Mouse (Mus musculus) intestine, postnatal 0 days (tissue): ENCODE data around the gene Ccl20. TPM values are rescaled to one million over a fixed set of nuclear protein-coding genes. Genes with fewer than 3 reads are reported as not detected.
A peak's percentile ranks its signal among the peaks of the same experiment; 100 is the strongest.

Experiments
- ATAC-seq: fragments of 200-750 bp; cut with Nextera tagmentation; 2 replicates; pipeline ENCODE4 v1.8.0; 2017; ENCODE audit warnings: mild to moderate bottlenecking, moderate TSS enrichment, moderate library complexity
- H3K27ac ChIP-seq: fragments of 300-500 bp; sonication (generic); 2 replicates; pipeline ENCODE4 v1.5.1; 2014; ENCODE audit warnings: mild to moderate bottlenecking, low read depth, low read length, moderate library complexity
- H3K27me3 ChIP-seq: fragments of 300-500 bp; sonication (generic); replicated peaks from 2 replicates; pipeline ENCODE4 v1.6.1; 2014; ENCODE audit warnings: low read length, mixed read lengths; ENCODE audit not compliant: control insufficient read depth, insufficient read depth
- H3K36me3 ChIP-seq: fragments of 300-500 bp; sonication (generic); 2 replicates; pipeline ENCODE4 v1.6.1; 2014; ENCODE audit warnings: mild to moderate bottlenecking, moderate library complexity; ENCODE audit not compliant: control insufficient read depth, insufficient read depth
- H3K4me1 ChIP-seq: fragments of 300-500 bp; sonication (generic); replicated peaks from 2 replicates; pipeline ENCODE4 v1.6.1; 2014; ENCODE audit warnings: antibody characterized with exemption, low read length, mixed read lengths; ENCODE audit not compliant: control insufficient read depth, insufficient read depth
- H3K4me2 ChIP-seq: fragments of 300-500 bp; sonication (generic); replicated peaks from 2 replicates; pipeline ENCODE4 v1.6.1; 2014; ENCODE audit warnings: low read depth, mild to moderate bottlenecking, moderate library complexity
- H3K4me3 ChIP-seq: fragments of 300-500 bp; sonication (generic); 2 replicates; pipeline ENCODE4 v1.5.1; 2014; ENCODE audit warnings: low read depth, low read length
- H3K9ac ChIP-seq: fragments of 300-500 bp; sonication (generic); 2 replicates; pipeline ENCODE4 v1.6.1; 2014; ENCODE audit warnings: mild to moderate bottlenecking, low read depth, low read length
- H3K9me3 ChIP-seq: fragments of 300-500 bp; sonication (generic); 2 replicates; pipeline ENCODE4 v1.6.1; 2016; ENCODE audit warnings: mixed run types; ENCODE audit not compliant: control insufficient read depth
- CTCF ChIP-seq: sonication (generic); IDR thresholded peaks from 2 replicates; pipeline ENCODE4 v1.5.1; 2016; ENCODE audit warnings: low read depth, mild to moderate bottlenecking, control low read depth, antibody characterized with exemption, moderate library complexity
- WGBS: fragments of 180-500 bp; shearing (Covaris S2); extraction: QIAGEN DNeasy Blood & Tissue Kit; methylation state at CpG from one replicate; pipeline ENCODE4 v1.1.7; 2014; 5-methylcytosine and 5-hydroxymethylcytosine counted together
- polyA plus RNA-seq: library from polyadenylated mRNA; unstranded; fragments of >200 nt; fragmentation: Nextera tagmentation; extraction: Ambion mirVana; gene quantifications from 2 replicates; pipeline ENCODE4 v1.2.1, GENCODE M21; 2015

Ccl20 gene
- polyA plus RNA-seq, 1 experiment from 2014 or later, result 28.1 TPM

- Histone ChIP-seq H3K4me3 (no peak overlapping the region), H3K36me3 (no peaks in the 10 kb centered on the region), H3K9ac (no peak overlapping the region), H3K4me2 (no peak overlapping the region), H3K27me3 (no peaks in the 10 kb centered on the region), H3K27ac (peak overlapping the region; percentile 77), H3K9me3 (no peaks in the 10 kb centered on the region), H3K4me1 (peaks cover 7% of the 10 kb centered on the region; the same call in 1 of the 2 replicates)
- TF ChIP-seq CTCF, result no peak
- peak; percentile 97 for ATAC-seq
- 37% methylated on average over 2 of the region's 2 CpGs for WGBS
Measured at GRCm38 (mm10) chr1:83146547-83146946, 30.0 kb downstream of the Ccl20 start.

GRCm38 (mm10) chr1:83150227-83150626 is 33.7 kb downstream of the Ccl20 start:
- Histone ChIP-seq H3K27me3 (no peaks in the 10 kb centered on the region), H3K4me1 (peaks cover 7% of the 10 kb centered on the region; the same call in 1 of the 2 replicates), H3K4me2 (no peak overlapping the region), H3K4me3 (no peak overlapping the region), H3K9ac (no peak overlapping the region), H3K27ac (no peak overlapping the region), H3K9me3 (no peaks in the 10 kb centered on the region), H3K36me3 (no peaks in the 10 kb centered on the region)
- peak; percentile 74 for TF ChIP-seq CTCF
- ATAC-seq, result no peak
- 68% methylated on average over 3 of the region's 3 CpGs for WGBS

- H3K4me3 ChIP-seq, result no peak overlapping the region
- no peak overlapping the region for H3K9ac ChIP-seq
- H3K27me3 ChIP-seq, result no peaks in the 10 kb centered on the region
- H3K4me2 ChIP-seq, result no peak overlapping the region
- no peak for TF ChIP-seq CTCF
- H3K9me3 ChIP-seq, result no peaks in the 10 kb centered on the region
- no peaks in the 10 kb centered on the region for H3K36me3 ChIP-seq
- 89% methylated on average over 3 of the region's 3 CpGs for WGBS
- no peak for ATAC-seq
- H3K27ac ChIP-seq, result no peak overlapping the region
- no peaks in the 10 kb centered on the region for H3K4me1 ChIP-seq
Measured at GRCm38 (mm10) chr1:83152961-83153360, 36.4 kb downstream of the Ccl20 start.

GRCm38 (mm10) chr1:83156876-83157275 is 40.3 kb downstream of the Ccl20 start:
- Histone ChIP-seq H3K4me2 (no peak overlapping the region), H3K4me3 (no peak overlapping the region), H3K27ac (no peak overlapping the region), H3K9ac (no peak overlapping the region), H3K27me3 (no peaks in the 10 kb centered on the region), H3K9me3 (no peaks in the 10 kb centered on the region), H3K4me1 (no peaks in the 10 kb centered on the region), H3K36me3 (no peaks in the 10 kb centered on the region)
- TF ChIP-seq CTCF, result no peak
- 67% methylated on average over 1 of the region's 1 CpGs for WGBS
- no peak for ATAC-seq

- Histone ChIP-seq H3K4me1 (no peaks in the 10 kb centered on the region), H3K9ac (0 out of 2 replicates have a peak within 1 kb of the TSS, but pooled peaks have one; percentile 53), H3K4me3 (peak within 1 kb of the TSS; percentile 69), H3K4me2 (peak within 1 kb of the TSS; percentile 91), H3K27me3 (no peaks in the 10 kb centered on the region), H3K9me3 (no peaks in the 10 kb centered on the region), H3K27ac (no peak within 1 kb of the TSS), H3K36me3 (no peaks in the 10 kb centered on the region)
- TF ChIP-seq CTCF, result no peak
- ATAC-seq, result peak; percentile 64; the same call in 1 of the 2 replicates
- under 1% methylated on average over 16 of the region's 16 CpGs for WGBS
Measured at GRCm38 (mm10) chr1:83159603-83160002, 43.0 kb downstream of the Ccl20 start, which contains the start of gene Daw1. Gene Daw1, plus strand, starts transcription at chr1:83159752.

GRCm38 (mm10) chr1:83161658-83162057 is 45.1 kb downstream of the Ccl20 start:
- no peak for ATAC-seq
- H3K27me3 ChIP-seq, result no peaks in the 10 kb centered on the region
- no peaks in the 10 kb centered on the region for H3K4me1 ChIP-seq
- no peaks in the 10 kb centered on the region for H3K36me3 ChIP-seq
- WGBS, result 74% methylated on average over 3 of the region's 3 CpGs
- H3K4me2 ChIP-seq, result no peak overlapping the region
- H3K4me3 ChIP-seq, result no peak overlapping the region
- no peak overlapping the region for H3K27ac ChIP-seq
- TF ChIP-seq CTCF, result no peak
- no peak overlapping the region for H3K9ac ChIP-seq
- H3K9me3 ChIP-seq, result no peaks in the 10 kb centered on the region

GRCm38 (mm10) chr1:83164027-83164426 is 47.5 kb downstream of the Ccl20 start:
- peak; percentile 67 for ATAC-seq
- TF ChIP-seq CTCF, result no peak
- Histone ChIP-seq H3K27me3 (no peaks in the 10 kb centered on the region), H3K9me3 (no peaks in the 10 kb centered on the region), H3K27ac (no peak overlapping the region), H3K9ac (no peak overlapping the region), H3K4me1 (no peaks in the 10 kb centered on the region), H3K4me3 (no peak overlapping the region), H3K4me2 (no peak overlapping the region), H3K36me3 (no peaks in the 10 kb centered on the region)
- WGBS, result 44% methylated on average over 3 of the region's 3 CpGs

Other genes starting within 250 kb of the Ccl20 start
- gene A030005L19Rik, start 203.4 kb upstream of the Ccl20 start, polyA plus RNA-seq, result 0.31 TPM in 1 of 2 replicates, not detected in the other
- not detected in 2 replicates for gene A030014E15Rik, start 191.8 kb upstream of the Ccl20 start, polyA plus RNA-seq
- not detected in 2 replicates for gene Gm6217, start 185.4 kb upstream of the Ccl20 start, polyA plus RNA-seq
- gene A030003K21Rik, start 173.4 kb upstream of the Ccl20 start, polyA plus RNA-seq, result not detected in 2 replicates
- not detected in 2 replicates for gene Gm7544, start 160.8 kb upstream of the Ccl20 start, polyA plus RNA-seq
- gene Gm47955, start 156.5 kb upstream of the Ccl20 start, polyA plus RNA-seq, result not detected in 2 replicates
- not detected in 2 replicates for gene Gm47959, start 116.2 kb upstream of the Ccl20 start, polyA plus RNA-seq
- gene Slc19a3, start 78.3 kb upstream of the Ccl20 start, polyA plus RNA-seq, result 5.8 and 6.8 TPM in 2 replicates
- not detected in 2 replicates for gene Krtap28-10, start 74.3 kb upstream of the Ccl20 start, polyA plus RNA-seq
- not detected in 2 replicates for gene Gm47969, start 71.8 kb upstream of the Ccl20 start, polyA plus RNA-seq
- gene A030005K14Rik, start 57.4 kb upstream of the Ccl20 start, polyA plus RNA-seq, result not detected in 2 replicates
- gene Krtap28-13, start 55.8 kb upstream of the Ccl20 start, polyA plus RNA-seq, result 0.12 TPM in 1 of 2 replicates, not detected in the other
- gene Daw1, start 43.0 kb downstream of the Ccl20 start, polyA plus RNA-seq, result not detected in 2 replicates